Mouse (Mus musculus): ENCODE results near the gene Cntnap5a. TPM values are rescaled to one million over a fixed set of nuclear protein-coding genes. Genes with fewer than 3 reads are reported as not detected.

Cntnap5a gene
- polyA plus RNA-seq, 1 experiment from 2014 or later = not detected

DNA sequence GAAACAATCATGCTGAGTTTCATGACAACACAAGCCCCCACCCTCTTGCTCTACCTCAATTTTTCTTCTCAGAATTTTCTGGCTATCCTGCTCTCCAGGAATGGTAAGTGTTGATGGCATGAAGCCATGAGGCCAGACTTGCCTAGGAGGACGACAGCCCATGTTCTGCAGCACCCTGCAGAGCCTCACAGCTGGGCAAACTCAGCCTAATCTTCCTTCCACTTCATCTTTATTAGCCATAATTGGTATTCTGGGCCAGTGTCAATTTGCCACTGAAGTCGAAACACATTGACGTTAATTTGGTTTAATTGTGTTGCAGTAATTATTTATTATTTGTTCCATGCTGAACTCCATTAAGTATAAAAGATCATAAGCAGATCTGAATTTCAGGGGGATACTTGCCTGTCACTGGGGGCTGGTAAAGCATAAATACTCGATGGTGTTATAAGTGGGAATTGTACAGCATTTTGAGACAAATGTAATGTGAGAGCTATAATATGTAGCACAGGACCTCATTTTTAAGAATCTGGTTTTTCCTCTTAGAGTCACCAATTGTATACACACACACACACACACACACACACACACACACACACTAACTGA is 770.7 kb downstream of the Cntnap5a start:
- TF ChIP-seq CTCF (IDR thresholded peaks at IDR 0.05; ENCODE audit: low read depth) = no peak
- DNase-seq (ENCODE audit: low spot score) = no peak
- H3K9ac ChIP-seq (ENCODE audit: low read depth, low read length) = no peak overlapping the region
- H3K4me3 ChIP-seq (replicated peaks; ENCODE audit: low read depth, low read length) = no peak overlapping the region
- no peaks in the 10 kb centered on the region for H3K4me1 ChIP-seq (replicated peaks; ENCODE audit: insufficient read depth, low read length)
- no peak for ATAC-seq (replicated peaks; ENCODE audit: low FRiP score, low read depth)
- no peaks in the 10 kb centered on the region for H3K36me3 ChIP-seq (ENCODE audit: insufficient read depth, low read length)
- 75% methylated on average over 4 of the region's 4 CpGs for WGBS
- H3K27ac ChIP-seq = no peak overlapping the region
- H3K27me3 ChIP-seq (ENCODE audit: insufficient read depth, low read length) = no peaks in the 10 kb centered on the region
- H3K4me2 ChIP-seq (ENCODE audit: low read length) = no peak overlapping the region
- no peaks in the 10 kb centered on the region for H3K9me3 ChIP-seq (replicated peaks; ENCODE audit: low read length)

DNA sequence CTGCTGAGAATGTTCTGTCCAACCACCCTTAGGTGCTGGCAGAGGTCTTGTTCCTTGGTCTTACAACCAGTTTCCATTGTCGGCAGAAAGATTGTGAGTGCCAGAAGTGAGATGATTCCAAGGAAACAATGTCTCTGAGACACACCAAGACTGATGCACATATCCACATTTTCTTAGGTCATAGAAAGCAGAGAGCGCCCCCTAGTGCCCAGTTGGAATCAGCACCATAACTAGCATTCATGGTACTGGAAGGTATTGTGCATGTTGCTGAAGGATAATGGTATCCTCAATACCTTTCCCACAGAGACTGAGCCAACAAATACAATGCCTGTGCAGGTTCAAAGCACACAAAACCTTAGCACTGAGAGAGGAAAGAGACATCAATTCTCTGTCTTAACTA is 793.1 kb downstream of the Cntnap5a start:
- TF ChIP-seq CTCF (IDR thresholded peaks at IDR 0.05; ENCODE audit: low read depth) = peak; percentile 71
- DNase-seq (ENCODE audit: low spot score) (peak; percentile 44), ATAC-seq (replicated peaks; ENCODE audit: low FRiP score, low read depth) (no peak)
- Histone ChIP-seq H3K9ac (ENCODE audit: low read depth, low read length) (no peak overlapping the region), H3K27me3 (ENCODE audit: insufficient read depth, low read length) (no peaks in the 10 kb centered on the region), H3K4me3 (replicated peaks; ENCODE audit: low read depth, low read length) (no peak overlapping the region), H3K4me2 (ENCODE audit: low read length) (no peak overlapping the region), H3K36me3 (ENCODE audit: insufficient read depth, low read length) (no peaks in the 10 kb centered on the region), H3K9me3 (replicated peaks; ENCODE audit: low read length) (no peaks in the 10 kb centered on the region), H3K27ac (no peak overlapping the region), H3K4me1 (replicated peaks; ENCODE audit: insufficient read depth, low read length) (no peaks in the 10 kb centered on the region)
- 23% methylated on average over 2 of the region's 2 CpGs for WGBS

DNA sequence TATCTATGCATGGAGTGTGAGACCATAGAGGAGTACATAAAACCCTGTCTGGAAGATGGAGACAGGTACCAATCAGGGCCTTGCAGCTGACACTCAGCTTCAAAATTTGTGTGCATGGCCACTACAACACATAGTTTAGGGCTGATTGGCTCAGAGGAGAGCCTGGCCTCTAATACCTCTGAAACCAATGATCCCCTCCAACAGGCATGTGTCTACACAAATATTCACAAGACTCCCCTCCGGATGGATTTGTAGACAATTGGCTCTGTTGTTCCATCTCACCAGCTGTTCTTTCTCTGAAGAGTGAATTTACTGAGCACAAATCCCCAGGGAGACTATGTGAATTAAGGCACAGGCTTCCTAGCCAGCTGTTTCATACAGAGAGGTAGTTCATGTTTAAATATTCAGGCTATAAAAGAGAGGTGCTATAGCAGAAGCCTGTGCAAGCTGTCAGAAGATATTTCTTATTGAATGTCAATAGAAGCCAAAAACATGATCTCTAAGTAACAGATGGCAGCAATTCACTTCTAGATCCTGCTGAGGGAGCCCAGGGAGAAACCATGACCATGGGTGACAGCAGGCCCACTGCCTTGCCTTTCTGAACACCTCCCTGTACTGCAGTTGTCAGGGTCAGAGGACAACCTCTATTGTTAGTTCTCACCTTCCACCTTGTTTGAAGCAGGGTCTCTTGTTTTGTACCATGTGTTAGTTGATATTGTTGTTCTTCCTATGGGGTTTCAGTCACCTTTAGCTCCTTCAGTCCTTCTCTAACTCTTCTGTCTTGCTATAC is 804.4 kb downstream of the Cntnap5a start:
- Histone ChIP-seq H3K9me3 (replicated peaks; ENCODE audit: low read length) (no peaks in the 10 kb centered on the region), H3K27me3 (ENCODE audit: insufficient read depth, low read length) (no peaks in the 10 kb centered on the region), H3K4me3 (replicated peaks; ENCODE audit: low read depth, low read length) (no peak overlapping the region), H3K27ac (no peak overlapping the region), H3K4me1 (replicated peaks; ENCODE audit: insufficient read depth, low read length) (no peaks in the 10 kb centered on the region), H3K9ac (ENCODE audit: low read depth, low read length) (no peak overlapping the region), H3K36me3 (ENCODE audit: insufficient read depth, low read length) (no peaks in the 10 kb centered on the region), H3K4me2 (ENCODE audit: low read length) (no peak overlapping the region)
- TF ChIP-seq CTCF (IDR thresholded peaks at IDR 0.05; ENCODE audit: low read depth) = no peak
- 58% methylated on average over 1 of the region's 1 CpGs for WGBS
- DNase-seq (ENCODE audit: low spot score) (peak; percentile 0), ATAC-seq (replicated peaks; ENCODE audit: low FRiP score, low read depth) (no peak)

DNA sequence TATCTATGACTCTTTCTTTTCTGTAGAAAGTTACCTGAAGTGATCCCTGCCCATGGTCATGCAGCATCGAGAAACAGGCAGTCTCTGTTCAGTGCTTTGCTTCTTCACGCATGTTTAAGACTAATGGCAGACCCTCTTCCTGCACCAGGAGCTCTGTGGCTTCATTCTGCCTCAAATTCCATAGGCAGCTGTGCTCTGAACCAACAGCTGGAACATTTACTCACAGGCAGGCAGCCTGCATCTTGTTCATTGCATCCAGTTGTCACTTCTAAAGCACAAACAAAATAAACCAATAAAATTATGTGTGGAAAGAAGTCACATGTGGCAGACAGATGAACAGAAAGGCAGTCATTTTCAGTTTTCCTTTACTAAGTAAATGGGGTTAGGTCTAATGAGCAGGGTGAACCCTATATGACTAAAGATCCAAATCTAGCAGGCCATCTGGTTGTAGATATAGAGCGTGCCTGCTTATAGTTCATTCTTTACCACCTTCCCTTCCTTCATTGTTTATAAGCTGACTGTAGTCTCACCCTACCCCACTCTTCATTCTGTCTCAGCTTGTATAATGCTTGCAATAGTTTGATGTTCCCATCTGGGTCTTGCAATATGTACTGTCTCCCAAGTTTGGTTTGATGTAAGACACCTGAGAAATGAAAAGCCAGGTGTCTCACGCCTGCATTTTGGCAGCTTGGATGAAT is 893.6 kb downstream of the Cntnap5a start:
- DNase-seq (ENCODE audit: low spot score) = peak; percentile 29
- H3K4me2 ChIP-seq (ENCODE audit: low read length) = no peak overlapping the region
- no peaks in the 10 kb centered on the region for H3K27me3 ChIP-seq (ENCODE audit: insufficient read depth, low read length)
- TF ChIP-seq CTCF (IDR thresholded peaks at IDR 0.05; ENCODE audit: low read depth) = no peak
- H3K4me3 ChIP-seq (replicated peaks; ENCODE audit: low read depth, low read length) = no peak overlapping the region
- no peak for ATAC-seq (replicated peaks; ENCODE audit: low FRiP score, low read depth)
- H3K4me1 ChIP-seq (replicated peaks; ENCODE audit: insufficient read depth, low read length) = no peaks in the 10 kb centered on the region
- H3K9ac ChIP-seq (ENCODE audit: low read depth, low read length) = no peak overlapping the region
- H3K36me3 ChIP-seq (ENCODE audit: insufficient read depth, low read length) = no peaks in the 10 kb centered on the region
- no peaks in the 10 kb centered on the region for H3K9me3 ChIP-seq (replicated peaks; ENCODE audit: low read length)
- H3K27ac ChIP-seq = no peak overlapping the region
- WGBS = 47% methylated on average over 4 of the region's 4 CpGs

DNA sequence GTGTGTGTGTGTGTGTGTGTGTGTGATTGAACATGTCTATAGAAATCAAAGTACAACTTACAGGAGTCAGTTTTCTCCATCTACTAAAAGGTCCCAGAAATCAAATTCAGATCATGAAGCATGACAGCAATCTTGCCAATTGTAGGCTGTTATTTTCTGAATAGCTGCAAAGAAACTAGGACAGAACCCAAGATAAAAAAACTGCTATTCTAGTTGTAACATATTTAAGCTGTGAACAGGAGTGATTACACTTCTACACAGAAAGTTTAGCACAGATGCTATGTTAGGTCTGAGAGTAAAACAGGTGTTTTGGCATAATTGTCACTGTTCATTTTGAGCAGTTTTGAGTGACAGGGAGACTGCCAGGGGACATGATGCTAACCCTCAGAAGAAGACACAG is 931.7 kb downstream of the Cntnap5a start:
- no peak overlapping the region for H3K9ac ChIP-seq (ENCODE audit: low read depth, low read length)
- no peaks in the 10 kb centered on the region for H3K36me3 ChIP-seq (ENCODE audit: insufficient read depth, low read length)
- H3K27me3 ChIP-seq (ENCODE audit: insufficient read depth, low read length) = no peaks in the 10 kb centered on the region
- no peaks in the 10 kb centered on the region for H3K4me1 ChIP-seq (replicated peaks; ENCODE audit: insufficient read depth, low read length)
- ATAC-seq (replicated peaks; ENCODE audit: low FRiP score, low read depth) (no peak), DNase-seq (ENCODE audit: low spot score) (no peak)
- no peak overlapping the region for H3K4me3 ChIP-seq (replicated peaks; ENCODE audit: low read depth, low read length)
- H3K9me3 ChIP-seq (replicated peaks; ENCODE audit: low read length) = no peaks in the 10 kb centered on the region
- no peak overlapping the region for H3K27ac ChIP-seq
- H3K4me2 ChIP-seq (ENCODE audit: low read length) = no peak overlapping the region
- TF ChIP-seq CTCF (IDR thresholded peaks at IDR 0.05; ENCODE audit: low read depth) = no peak

Small RNAs within 50 kb of the gene (microRNA-seq; reads per million reads assigned to microRNA genes)
- gene Gm23393 = not detected
